Mouse (Mus musculus) limb, embryonic 15.5 days (tissue): ENCODE measurements around the gene Thumpd3. TPM values are rescaled to one million over a fixed set of nuclear protein-coding genes. Genes with fewer than 3 reads are reported as not detected.

Experiments used
- ATAC-seq: fragments of 200-750 bp; cut with Nextera tagmentation; 2 replicates; pipeline ENCODE4 v1.8.0; 2017; ENCODE audit warnings: low read depth, moderate TSS enrichment; ENCODE audit not compliant: insufficient number of reproducible peaks, low FRiP score, low TSS enrichment
- H3K27ac ChIP-seq: fragments of 300-500 bp; sonication (generic); 2 replicates; pipeline ENCODE4 v1.5.1; 2015; ENCODE audit warnings: moderate library complexity, mild to moderate bottlenecking, inconsistent platforms
- H3K27me3 ChIP-seq: fragments of 300-500 bp; sonication (generic); 2 replicates; pipeline ENCODE4 v1.6.1; 2015; ENCODE audit warnings: inconsistent platforms
- H3K36me3 ChIP-seq: fragments of 300-500 bp; sonication (generic); 2 replicates; pipeline ENCODE4 v1.6.1; 2015; ENCODE audit warnings: inconsistent platforms
- H3K4me1 ChIP-seq: fragments of 300-500 bp; sonication (generic); 2 replicates; pipeline ENCODE4 v1.6.1; 2015; ENCODE audit warnings: inconsistent platforms
- H3K4me2 ChIP-seq: fragments of 300-500 bp; sonication (generic); 2 replicates; pipeline ENCODE4 v1.6.1; 2015; ENCODE audit warnings: mild to moderate bottlenecking, inconsistent platforms
- H3K4me3 ChIP-seq: fragments of 300-500 bp; sonication (generic); 2 replicates; pipeline ENCODE4 v1.5.1; 2015; ENCODE audit warnings: mild to moderate bottlenecking, inconsistent platforms
- H3K9ac ChIP-seq: fragments of 300-500 bp; sonication (generic); 2 replicates; pipeline ENCODE4 v1.6.1; 2015; ENCODE audit warnings: inconsistent platforms
- H3K9me3 ChIP-seq: fragments of 300-500 bp; sonication (generic); 2 replicates; pipeline ENCODE4 v1.6.1; 2016; ENCODE audit warnings: inconsistent platforms
- WGBS: fragments of 180-500 bp; shearing (Covaris S2); methylation state at CpG from one replicate; pipeline ENCODE4 v1.1.7; 2015; 5-methylcytosine and 5-hydroxymethylcytosine counted together
- polyA plus RNA-seq: library from polyadenylated mRNA; unstranded; fragments of >200 nt; fragmentation: Nextera tagmentation; extraction: Ambion mirVana; gene quantifications from 2 replicates; pipeline ENCODE4 v1.2.1, GENCODE M21; 2015

Gene Thumpd3
- polyA plus RNA-seq, 1 experiment from 2014 or later, result 45.1 TPM

DNA sequence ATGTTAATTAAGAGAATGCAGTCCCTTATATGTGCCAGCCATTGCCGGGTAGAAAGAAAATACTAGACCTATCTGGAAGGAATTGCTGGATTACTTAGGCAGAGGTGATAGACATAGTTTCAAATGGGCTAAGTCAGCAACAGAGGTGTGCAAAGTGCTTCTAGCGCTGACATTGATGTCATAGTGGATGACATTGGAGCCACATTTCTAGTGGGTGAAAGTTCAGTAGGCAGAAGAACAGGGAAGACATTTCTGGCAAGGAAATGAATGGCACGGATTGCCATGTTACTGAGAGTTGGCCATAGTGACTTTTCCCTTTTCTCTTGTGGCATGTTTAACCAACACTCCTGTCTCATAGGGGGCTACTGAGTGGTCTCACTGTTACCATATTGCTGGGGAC, 19.2 kb downstream of the Thumpd3 start:
- ATAC-seq, result no peak
- H3K9ac ChIP-seq, result no peak overlapping the region
- no peak overlapping the region for H3K4me3 ChIP-seq
- WGBS, result 89% methylated on average over 3 of the region's 3 CpGs
- H3K9me3 ChIP-seq, result no peaks in the 10 kb centered on the region
- peaks cover 77% of the 10 kb centered on the region for H3K36me3 ChIP-seq
- no peaks in the 10 kb centered on the region for H3K27me3 ChIP-seq
- H3K4me2 ChIP-seq, result no peak overlapping the region
- no peak overlapping the region for H3K27ac ChIP-seq
- no peaks in the 10 kb centered on the region for H3K4me1 ChIP-seq

DNA sequence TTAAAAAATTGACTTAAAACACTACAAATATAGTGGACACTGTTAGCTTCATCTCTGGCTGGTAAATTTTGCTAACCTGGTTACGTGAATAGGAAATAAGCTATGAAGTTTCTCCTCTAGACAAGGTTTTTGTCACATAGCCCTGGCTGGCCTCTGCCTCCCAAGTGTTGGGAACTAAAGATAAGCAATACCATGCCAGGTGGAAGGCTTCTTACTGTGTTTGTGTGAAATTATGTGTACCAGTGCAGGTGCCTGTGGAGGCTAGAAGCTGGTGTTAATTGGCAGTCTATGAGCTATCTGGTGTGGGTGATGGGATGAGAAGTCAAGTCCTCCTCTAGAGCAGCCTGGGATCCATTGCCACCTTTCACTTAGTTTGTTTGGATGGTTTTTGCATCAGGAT, 23.1 kb downstream of the Thumpd3 start:
- no peak overlapping the region for H3K9ac ChIP-seq
- H3K4me3 ChIP-seq, result no peak overlapping the region
- no peak for ATAC-seq
- peaks cover 42% of the 10 kb centered on the region for H3K36me3 ChIP-seq
- H3K4me1 ChIP-seq, result peaks cover 5% of the 10 kb centered on the region
- H3K27ac ChIP-seq, result no peak overlapping the region
- no peaks in the 10 kb centered on the region for H3K9me3 ChIP-seq
- no peaks in the 10 kb centered on the region for H3K27me3 ChIP-seq
- no peak overlapping the region for H3K4me2 ChIP-seq
- 98% methylated on average over 1 of the region's 1 CpGs for WGBS

DNA sequence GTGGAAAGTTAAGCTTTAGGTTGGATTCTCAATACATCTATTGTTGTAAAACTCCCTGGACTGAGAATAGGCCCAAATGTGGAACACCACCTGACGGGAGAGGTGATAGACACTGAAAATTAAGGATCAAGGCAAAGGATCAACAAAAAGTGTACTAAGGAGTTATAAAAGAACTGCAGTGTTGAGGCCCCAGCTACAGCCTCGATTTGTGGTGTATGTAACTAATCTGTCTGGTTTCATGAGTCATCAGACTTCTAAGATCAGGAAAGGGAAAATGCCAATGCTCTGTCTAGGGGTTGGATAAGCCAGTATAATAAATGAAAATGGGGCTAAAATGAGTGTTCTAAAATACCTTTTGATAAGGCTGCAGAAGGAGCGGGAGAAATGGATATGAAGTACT, 29.2 kb downstream of the Thumpd3 start:
- 17% methylated on average over 3 of the region's 3 CpGs for whole genome bisulfite sequencing
- no peak for ATAC-seq
- peak overlapping the region; percentile 65 for H3K9ac ChIP-seq
- no peaks in the 10 kb centered on the region for H3K9me3 ChIP-seq
- peaks cover 14% of the 10 kb centered on the region for H3K4me1 ChIP-seq
- no peaks in the 10 kb centered on the region for H3K27me3 ChIP-seq
- H3K27ac ChIP-seq, result peak overlapping the region; percentile 100
- peak overlapping the region; percentile 84 for H3K4me3 ChIP-seq
- H3K4me2 ChIP-seq, result peak overlapping the region; percentile 42
- H3K36me3 ChIP-seq, result no peaks in the 10 kb centered on the region

DNA sequence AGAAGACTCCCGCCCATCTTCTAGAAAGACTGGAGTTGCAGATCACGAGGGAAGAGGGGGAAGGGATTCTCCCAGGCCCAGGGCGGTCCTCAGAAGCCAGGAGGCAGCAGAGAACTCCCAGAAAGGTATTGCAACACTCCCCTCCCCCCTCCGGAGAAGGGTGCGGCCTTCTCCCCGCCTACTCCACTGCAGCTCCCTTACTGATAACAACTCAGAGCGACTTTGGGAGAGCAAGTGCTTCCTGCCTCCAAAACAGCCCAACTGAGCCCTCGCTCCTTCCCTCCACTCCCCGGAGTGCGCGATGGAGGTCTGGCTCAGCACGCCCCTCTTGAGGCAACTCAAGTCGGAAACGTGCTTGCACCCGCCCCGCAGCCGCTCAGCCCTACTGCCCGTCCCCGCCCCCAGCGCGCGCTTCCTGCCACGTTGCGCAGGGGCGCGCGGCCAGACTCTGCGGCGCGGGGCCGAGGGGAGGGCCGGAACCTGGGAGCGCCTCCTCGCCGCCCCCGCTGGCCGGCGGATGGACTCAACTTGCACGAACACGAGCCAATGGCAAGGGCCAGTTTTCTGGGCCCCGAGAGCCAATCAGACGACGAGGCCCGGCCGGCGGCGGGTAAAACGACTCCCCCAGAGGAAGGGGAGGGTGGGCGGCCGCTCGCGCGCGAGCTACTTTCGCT, 30.1 kb downstream of the Thumpd3 start:
- Histone ChIP-seq H3K9me3 (no peaks in the 10 kb centered on the region), H3K4me1 (peaks cover 15% of the 10 kb centered on the region), H3K4me3 (peak overlapping the region; percentile 84), H3K27ac (peak overlapping the region; percentile 100), H3K9ac (peak overlapping the region; percentile 65), H3K4me2 (peak overlapping the region; percentile 42), H3K36me3 (no peaks in the 10 kb centered on the region), H3K27me3 (no peaks in the 10 kb centered on the region)
- under 1% methylated on average over 55 of the region's 55 CpGs for WGBS
- peak; percentile 88 for ATAC-seq

- Histone ChIP-seq H3K27ac (peak within 1 kb of the TSS; percentile 100), H3K36me3 (no peaks in the 10 kb centered on the region), H3K27me3 (no peaks in the 10 kb centered on the region), H3K9ac (peak within 1 kb of the TSS; percentile 96), H3K4me3 (peak within 1 kb of the TSS; percentile 84), H3K4me2 (peak within 1 kb of the TSS; percentile 69), H3K9me3 (no peaks in the 10 kb centered on the region), H3K4me1 (peaks cover 15% of the 10 kb centered on the region)
- WGBS, result under 1% methylated on average over 69 of the region's 91 CpGs
- peak; percentile 93 for ATAC-seq
Observed at GRCm38 (mm10) chr6:113076686-113077516, 30.9 kb downstream of the Thumpd3 start, which contains the start of gene Setd5. TSS of gene Setd5 (plus strand) at chr6:113077365.

- H3K27ac ChIP-seq, result peak overlapping the region; percentile 100
- ATAC-seq, result no peak
- peak overlapping the region; percentile 84 for H3K4me3 ChIP-seq
- H3K36me3 ChIP-seq, result no peaks in the 10 kb centered on the region
- H3K9me3 ChIP-seq, result no peaks in the 10 kb centered on the region
- 0% methylated on average over 27 of the region's 28 CpGs for WGBS
- peak overlapping the region; percentile 69 for H3K4me2 ChIP-seq
- no peaks in the 10 kb centered on the region for H3K27me3 ChIP-seq
- H3K4me1 ChIP-seq, result peaks cover 20% of the 10 kb centered on the region
- peak overlapping the region; percentile 96 for H3K9ac ChIP-seq
Observed at GRCm38 (mm10) chr6:113077569-113078030, 31.6 kb downstream of the Thumpd3 start.

DNA sequence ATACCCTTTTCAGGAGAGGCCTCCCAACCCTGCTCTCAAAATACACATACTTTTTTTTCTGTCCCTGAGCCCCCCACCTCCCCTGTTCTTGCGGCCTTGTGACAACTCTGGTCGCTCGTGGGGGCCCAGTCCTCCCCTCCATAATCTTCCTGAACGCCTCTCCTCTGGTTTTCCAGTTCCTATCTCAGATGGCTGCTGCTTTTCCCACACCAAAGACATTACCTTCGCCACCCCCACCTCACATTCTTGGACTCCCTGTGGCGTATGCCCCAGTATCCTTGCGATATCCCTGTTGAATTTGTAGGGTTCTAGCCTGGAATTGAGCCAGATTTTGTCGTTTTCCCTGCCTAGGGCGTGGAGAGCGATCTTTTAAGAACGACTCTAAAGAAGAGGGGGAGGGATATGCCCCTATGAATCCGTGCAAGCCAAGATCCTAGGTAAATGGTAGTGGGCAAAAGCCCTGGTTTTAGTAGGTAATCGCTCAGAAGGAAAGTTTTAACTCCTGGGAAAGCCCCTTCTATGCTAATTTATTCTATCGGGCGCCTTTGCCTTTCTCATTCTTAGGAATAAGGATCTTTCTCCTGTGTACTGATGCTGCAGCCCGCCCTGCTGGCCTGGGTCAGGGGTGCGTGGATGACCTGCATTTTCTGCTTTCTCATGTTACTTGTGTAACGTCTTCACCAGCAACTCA, 32.2 kb downstream of the Thumpd3 start:
- WGBS, result under 1% methylated on average over 18 of the region's 18 CpGs
- peak overlapping the region; percentile 69 for H3K4me2 ChIP-seq

GRCm38 (mm10) chr6:113079492-113079891, 33.5 kb downstream of the Thumpd3 start:
- WGBS, result 0% methylated on average over 3 of the region's 3 CpGs
- no peak for ATAC-seq
- Histone ChIP-seq H3K27ac (peak overlapping the region; percentile 34), H3K27me3 (no peaks in the 10 kb centered on the region), H3K4me1 (peaks cover 17% of the 10 kb centered on the region), H3K4me2 (peak overlapping the region; percentile 69), H3K36me3 (no peaks in the 10 kb centered on the region), H3K9me3 (no peaks in the 10 kb centered on the region), H3K9ac (0 out of 2 replicates have a peak overlapping the region, but pooled peaks have one; percentile 17), H3K4me3 (peak overlapping the region; percentile 84)

More for the DNA sequence above, 32.2 kb downstream of the Thumpd3 start:
- no peak for ATAC-seq
- H3K27me3 ChIP-seq, result no peaks in the 10 kb centered on the region
- H3K36me3 ChIP-seq, result no peaks in the 10 kb centered on the region
- H3K9me3 ChIP-seq, result no peaks in the 10 kb centered on the region
- H3K4me1 ChIP-seq, result peaks cover 22% of the 10 kb centered on the region
- peak overlapping the region; percentile 96 for H3K9ac ChIP-seq
- H3K27ac ChIP-seq, result peak overlapping the region; percentile 100
- H3K4me3 ChIP-seq, result peak overlapping the region; percentile 84

DNA sequence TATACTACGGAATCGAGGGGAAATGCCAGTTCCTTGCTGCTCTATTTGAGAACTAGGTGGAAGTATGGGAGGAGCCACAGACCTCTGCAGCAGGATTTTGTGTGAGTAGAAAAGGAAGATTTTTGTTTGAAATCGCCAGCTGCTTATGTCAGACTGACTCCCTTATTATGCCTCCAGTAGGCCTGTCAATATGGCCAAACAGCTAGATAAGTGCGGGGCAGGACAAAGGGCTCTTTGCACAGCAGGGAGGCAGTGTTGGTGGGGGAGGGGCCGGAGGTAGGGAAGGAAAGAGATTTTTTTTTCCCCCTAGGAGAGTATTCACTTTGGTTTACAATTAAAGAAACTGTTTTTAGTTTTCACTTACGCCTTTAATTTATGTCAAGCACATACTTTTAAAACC, 36.2 kb downstream of the Thumpd3 start:
- Histone ChIP-seq H3K36me3 (no peaks in the 10 kb centered on the region), H3K27ac (0 out of 2 replicates have a peak overlapping the region, but pooled peaks have one; percentile 18), H3K4me2 (no peak overlapping the region), H3K4me3 (no peak overlapping the region), H3K9ac (no peak overlapping the region), H3K9me3 (no peaks in the 10 kb centered on the region), H3K4me1 (peaks cover 16% of the 10 kb centered on the region), H3K27me3 (no peaks in the 10 kb centered on the region)
- 20% methylated on average over 6 of the region's 6 CpGs for WGBS
- no peak for ATAC-seq

DNA sequence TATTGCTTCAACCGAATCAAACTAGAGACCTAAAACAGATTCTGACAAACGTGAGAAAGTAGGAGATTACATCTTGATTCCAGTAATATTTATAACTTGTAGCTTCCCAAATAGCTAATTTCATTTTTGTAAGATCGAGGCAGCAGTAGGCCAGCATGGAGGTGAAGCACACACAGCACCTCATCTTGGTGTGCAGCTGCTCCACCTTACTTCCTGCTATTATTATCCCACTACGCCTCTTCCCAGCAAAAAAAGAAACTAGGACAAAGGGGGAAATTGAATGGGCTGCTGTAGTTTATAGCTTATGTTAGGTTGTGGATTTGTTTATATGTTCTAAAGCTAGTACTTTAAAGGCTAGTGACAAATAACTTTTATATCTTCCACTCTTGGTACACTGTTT, 38.6 kb downstream of the Thumpd3 start:
- Histone ChIP-seq H3K4me1 (peaks cover 13% of the 10 kb centered on the region), H3K4me2 (no peak overlapping the region), H3K36me3 (no peaks in the 10 kb centered on the region), H3K27ac (no peak overlapping the region), H3K9me3 (no peaks in the 10 kb centered on the region), H3K9ac (no peak overlapping the region), H3K27me3 (no peaks in the 10 kb centered on the region), H3K4me3 (no peak overlapping the region)
- no peak for ATAC-seq
- 65% methylated on average over 4 of the region's 4 CpGs for WGBS

GRCm38 (mm10) chr6:113093206-113093605, 47.2 kb downstream of the Thumpd3 start:
- WGBS, result 81% methylated on average over 3 of the region's 3 CpGs
- no peak for ATAC-seq

More at GRCm38 (mm10) chr6:113093206-113093605, 47.2 kb downstream of the Thumpd3 start:
- Histone ChIP-seq H3K27me3 (no peaks in the 10 kb centered on the region), H3K27ac (no peak overlapping the region), H3K4me1 (no peaks in the 10 kb centered on the region), H3K36me3 (no peaks in the 10 kb centered on the region), H3K9me3 (no peaks in the 10 kb centered on the region), H3K9ac (no peak overlapping the region), H3K4me3 (no peak overlapping the region), H3K4me2 (no peak overlapping the region)
